Mouse (Mus musculus) stomach, postnatal 0 days (tissue): Measurements from ENCODE around the gene Tnfrsf13c. TPM values are rescaled to one million over a fixed set of nuclear protein-coding genes. Genes with fewer than 3 reads are reported as not detected.
A peak's percentile ranks its signal among the peaks of the same experiment; 100 is the strongest.

ENCODE experiments used
- ATAC-seq: fragments of 200-750 bp; cut with Nextera tagmentation; 2 replicates; pipeline ENCODE4 v1.8.0; 2017; ENCODE audit not compliant: low FRiP score, low TSS enrichment
- DNase-seq: peaks from one replicate; pipeline ENCODE4 v3.0.0-alpha.2; 2016; ENCODE audit warnings: low spot score
- H3K27ac ChIP-seq: fragments of 300-500 bp; sonication (generic); replicated peaks from 2 replicates; pipeline ENCODE4 v1.5.1; 2014; ENCODE audit warnings: mild to moderate bottlenecking, control low read depth
- H3K27me3 ChIP-seq: fragments of 300-500 bp; sonication (generic); 2 replicates; pipeline ENCODE4 v1.6.1; 2014; ENCODE audit warnings: low read length; ENCODE audit not compliant: control insufficient read depth, insufficient read depth
- H3K36me3 ChIP-seq: fragments of 300-500 bp; sonication (generic); 2 replicates; pipeline ENCODE4 v1.6.1; 2014; ENCODE audit warnings: low read length, mixed read lengths; ENCODE audit not compliant: control insufficient read depth, insufficient read depth
- H3K4me1 ChIP-seq: fragments of 300-500 bp; sonication (generic); replicated peaks from 2 replicates; pipeline ENCODE4 v1.6.1; 2014; ENCODE audit warnings: antibody characterized with exemption; ENCODE audit not compliant: control insufficient read depth, insufficient read depth
- H3K4me2 ChIP-seq: fragments of 300-500 bp; sonication (generic); replicated peaks from 2 replicates; pipeline ENCODE4 v1.6.1; 2014; ENCODE audit warnings: low read depth, mild to moderate bottlenecking, control low read depth, moderate library complexity
- H3K4me3 ChIP-seq: fragments of 300-500 bp; sonication (generic); 2 replicates; pipeline ENCODE4 v1.5.1; 2014; ENCODE audit warnings: low read depth, low read length, control low read depth
- H3K9ac ChIP-seq: fragments of 300-500 bp; sonication (generic); 2 replicates; pipeline ENCODE4 v1.6.1; 2014; ENCODE audit warnings: mild to moderate bottlenecking, low read length, control low read depth, mixed read lengths
- H3K9me3 ChIP-seq: fragments of 300-500 bp; sonication (generic); 2 replicates; pipeline ENCODE4 v1.6.1; 2016; ENCODE audit warnings: low read length; ENCODE audit not compliant: control insufficient read depth
- CTCF ChIP-seq: IDR thresholded peaks from 2 replicates; pipeline ENCODE4 v1.5.1; 2016; ENCODE audit warnings: antibody characterized with exemption, low read depth, mild to moderate bottlenecking, moderate library complexity
- EP300 ChIP-seq: optimal IDR thresholded peaks from 2 replicates; pipeline ENCODE3; 2016; ENCODE audit warnings: antibody characterized with exemption
- whole genome bisulfite sequencing: fragments of 180-500 bp; shearing (Covaris S2); extraction: QIAGEN DNeasy Blood & Tissue Kit; methylation state at CpG from one replicate; pipeline ENCODE4 v1.1.7; 2014; 5-methylcytosine and 5-hydroxymethylcytosine counted together
- polyA plus RNA-seq: library from polyadenylated mRNA; unstranded; fragments of >200 nt; fragmentation: Nextera tagmentation; extraction: Ambion mirVana; gene quantifications from 2 replicates; pipeline ENCODE4 v1.2.1, GENCODE M21; 2015

Gene Tnfrsf13c
- polyA plus RNA-seq, 1 experiment from 2014 or later: not detected

- DNase-seq (no peak), ATAC-seq (no peak)
- H3K27me3 ChIP-seq: peaks cover 4% of the 10 kb centered on the region; the same call in 1 of the 2 replicates
- no peak overlapping the region for H3K9ac ChIP-seq
- H3K36me3 ChIP-seq: peaks cover 25% of the 10 kb centered on the region
- no peak overlapping the region for H3K4me2 ChIP-seq
- no peak overlapping the region for H3K4me3 ChIP-seq
- H3K27ac ChIP-seq: no peak overlapping the region
- WGBS: 39% methylated on average over 30 of the region's 30 CpGs
- peaks cover 5% of the 10 kb centered on the region; the same call in 1 of the 2 replicates for H3K4me1 ChIP-seq
- no peaks in the 10 kb centered on the region for H3K9me3 ChIP-seq
- TF ChIP-seq CTCF (no peak), EP300 (no peak)
Measured at GRCm38 (mm10) chr15:82207504-82208219, 16.5 kb downstream of the Tnfrsf13c start.

DNA sequence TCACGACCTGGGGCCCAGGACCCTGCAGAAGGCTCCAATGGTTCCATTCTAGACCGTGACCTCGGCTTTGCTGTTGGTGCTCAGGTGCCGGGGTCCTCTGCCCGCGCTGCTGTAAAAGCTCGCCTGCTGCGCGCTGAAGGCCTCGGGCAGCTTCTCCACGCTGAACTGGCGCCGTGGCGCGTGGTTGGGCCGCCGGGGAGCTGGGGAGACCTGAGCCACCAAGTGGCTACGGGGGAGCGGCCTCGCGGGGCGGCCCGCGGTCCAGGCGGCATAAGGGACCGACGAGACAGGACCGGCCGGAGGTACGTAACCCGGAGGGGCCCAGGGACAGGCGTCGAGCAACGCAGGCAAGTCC, 17.1 kb downstream of the Tnfrsf13c start:
- DNase-seq (no peak), ATAC-seq (no peak)
- H3K4me1 ChIP-seq: peaks cover 5% of the 10 kb centered on the region; the same call in 1 of the 2 replicates
- no peak for TF ChIP-seq EP300
- no peak overlapping the region for H3K27ac ChIP-seq
- H3K27me3 ChIP-seq: peaks cover 4% of the 10 kb centered on the region; the same call in 1 of the 2 replicates
- 32% methylated on average over 33 of the region's 34 CpGs for WGBS
- H3K9ac ChIP-seq: no peak overlapping the region
- no peak overlapping the region for H3K4me3 ChIP-seq
- peaks cover 28% of the 10 kb centered on the region for H3K36me3 ChIP-seq
- H3K9me3 ChIP-seq: no peaks in the 10 kb centered on the region
- H3K4me2 ChIP-seq: no peak overlapping the region

DNA sequence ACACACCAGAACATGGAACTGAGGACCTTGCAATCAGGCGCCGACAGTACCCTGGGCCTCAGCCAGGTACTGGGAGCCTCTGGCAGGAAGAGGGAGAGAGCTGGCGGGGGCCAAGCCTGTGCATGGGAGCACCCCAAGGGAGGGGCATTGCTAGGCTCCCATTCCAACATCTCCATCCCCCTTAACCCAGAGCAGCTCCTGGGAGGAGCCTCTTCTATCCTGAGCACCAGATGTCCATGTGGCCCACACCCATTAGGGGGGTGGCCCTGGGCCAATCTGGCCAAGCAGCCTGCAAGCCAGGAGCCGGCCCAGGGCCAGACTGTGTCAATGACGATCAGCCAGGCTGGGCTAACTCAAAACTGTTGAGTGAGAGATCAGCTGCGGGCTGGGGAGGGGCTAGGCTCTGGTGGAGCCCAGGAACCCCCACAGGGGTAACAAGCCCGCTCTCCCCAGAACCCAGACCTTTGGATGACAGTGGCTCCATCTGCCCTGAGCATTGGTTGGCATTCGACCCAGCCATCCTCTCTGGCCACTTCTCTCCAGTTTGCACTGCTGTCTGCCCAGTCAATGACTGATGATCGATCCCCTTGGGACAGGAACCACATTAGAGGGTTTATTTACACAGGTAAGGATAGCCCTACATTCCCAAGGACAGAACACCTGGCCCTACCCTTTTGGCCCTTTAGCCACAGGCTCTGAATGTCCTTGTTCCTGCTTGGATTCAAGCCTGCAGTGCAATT, 17.6 kb downstream of the Tnfrsf13c start:
- peaks cover 4% of the 10 kb centered on the region; the same call in 1 of the 2 replicates for H3K27me3 ChIP-seq

GRCm38 (mm10) chr15:82204680-82205371, 19.3 kb downstream of the Tnfrsf13c start:
- H3K27ac ChIP-seq: no peak overlapping the region
- no peak overlapping the region for H3K4me2 ChIP-seq
- no peak for TF ChIP-seq CTCF
- H3K36me3 ChIP-seq: peaks cover 38% of the 10 kb centered on the region
- H3K4me1 ChIP-seq: peaks cover 5% of the 10 kb centered on the region; the same call in 1 of the 2 replicates
- H3K9ac ChIP-seq: no peak overlapping the region
- no peaks in the 10 kb centered on the region for H3K27me3 ChIP-seq
- DNase-seq: no peak
- no peak overlapping the region for H3K4me3 ChIP-seq
- no peak for ATAC-seq
- no peaks in the 10 kb centered on the region for H3K9me3 ChIP-seq
- WGBS: 67% methylated on average over 9 of the region's 10 CpGs

More for the DNA sequence above, 17.6 kb downstream of the Tnfrsf13c start:
- no peak overlapping the region for H3K27ac ChIP-seq
- WGBS: 43% methylated on average over 9 of the region's 9 CpGs
- no peaks in the 10 kb centered on the region for H3K9me3 ChIP-seq
- DNase-seq (peak; percentile 46), ATAC-seq (peak; percentile 63)
- H3K9ac ChIP-seq: no peak overlapping the region
- no peak overlapping the region for H3K4me3 ChIP-seq
- H3K4me2 ChIP-seq: no peak overlapping the region
- no peak for TF ChIP-seq CTCF
- no peak for TF ChIP-seq EP300
- H3K36me3 ChIP-seq: peaks cover 30% of the 10 kb centered on the region
- peaks cover 5% of the 10 kb centered on the region; the same call in 1 of the 2 replicates for H3K4me1 ChIP-seq

GRCm38 (mm10) chr15:82203611-82204351, 20.4 kb downstream of the Tnfrsf13c start:
- H3K36me3 ChIP-seq: peaks cover 47% of the 10 kb centered on the region
- 87% methylated on average over 20 of the region's 20 CpGs for WGBS
- no peak overlapping the region for H3K4me3 ChIP-seq
- no peak for ATAC-seq
- TF ChIP-seq CTCF (no peak), EP300 (no peak)
- H3K4me1 ChIP-seq: peaks cover 5% of the 10 kb centered on the region; the same call in 1 of the 2 replicates
- no peak overlapping the region for H3K9ac ChIP-seq
- no peak overlapping the region for H3K4me2 ChIP-seq
- H3K27me3 ChIP-seq: no peaks in the 10 kb centered on the region
- H3K9me3 ChIP-seq: no peaks in the 10 kb centered on the region
- H3K27ac ChIP-seq: no peak overlapping the region
- DNase-seq: no peak
